Mouse (Mus musculus): ENCODE measurements at regions not wholly inside any gene's neighbourhood (a gene's known extent, or its start where the extent isn't known, plus 50 kb on each side); places are given as distances from the start of the nearest gene placed in this dataset.

DNA sequence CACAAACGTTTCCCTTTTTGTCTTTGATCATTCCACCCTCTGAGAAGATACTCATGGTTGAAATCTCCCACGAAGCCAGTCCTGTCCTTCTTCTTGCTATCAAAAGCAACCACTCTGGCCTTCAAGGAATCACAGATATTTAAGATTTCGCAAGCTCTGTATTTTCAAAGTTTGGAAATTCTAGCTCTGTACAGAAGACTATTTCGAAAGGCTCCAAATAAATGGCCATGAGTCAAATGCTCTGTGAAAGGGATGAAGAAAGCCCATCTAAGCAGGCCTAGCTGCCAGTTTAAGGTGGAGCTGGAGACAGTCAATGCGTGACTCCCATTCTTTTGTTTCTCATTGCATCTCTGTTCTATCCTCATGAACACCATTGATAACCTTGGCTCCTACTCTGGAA lies 363.5 kb upstream of the Runx1 start:
- TF ChIP-seq POLR2A (IDR thresholded peaks at IDR 0.05; ENCODE audit: control insufficient read depth, extremely low read depth, insufficient read depth, low read length, poor library complexity) = no peak
- no peak for TF ChIP-seq CTCF (IDR thresholded peaks at IDR 0.05; ENCODE audit: borderline replicate concordance, control insufficient read depth, extremely low read depth, insufficient read depth, low read length, poor library complexity)
